Mouse (Mus musculus) kidney, embryonic 16.5 days (tissue): Measurements from ENCODE around the gene Zfp692. TPM values are rescaled to one million over a fixed set of nuclear protein-coding genes. Genes with fewer than 3 reads are reported as not detected.
"Not testable (repeated sequence)": the region's sequence is repeated elsewhere in the genome, so short reads cannot be mapped to it uniquely, and the experiment has no call there.

ENCODE experiments used
- ATAC-seq: fragments of 200-750 bp; cut with Nextera tagmentation; 2 replicates; pipeline ENCODE4 v1.8.0; 2017; ENCODE audit warnings: moderate TSS enrichment; ENCODE audit not compliant: low FRiP score, low TSS enrichment
- H3K27ac ChIP-seq: fragments of 300-500 bp; sonication (generic); 2 replicates; pipeline ENCODE4 v1.5.1; 2014; ENCODE audit warnings: low read length
- H3K27me3 ChIP-seq: fragments of 300-500 bp; sonication (generic); 2 replicates; pipeline ENCODE4 v1.6.1; 2014; ENCODE audit warnings: low read length, control low read depth, mixed read lengths; ENCODE audit not compliant: insufficient read depth
- H3K36me3 ChIP-seq: fragments of 300-500 bp; sonication (generic); 2 replicates; pipeline ENCODE4 v1.6.1; 2014; ENCODE audit warnings: low read length, control low read depth, mixed read lengths; ENCODE audit not compliant: insufficient read depth
- H3K4me1 ChIP-seq: fragments of 300-500 bp; sonication (generic); 2 replicates; pipeline ENCODE4 v1.6.1; 2014; ENCODE audit warnings: low read length, control low read depth, mixed read lengths; ENCODE audit not compliant: insufficient read depth
- H3K4me2 ChIP-seq: fragments of 300-500 bp; sonication (generic); replicated peaks from 2 replicates; pipeline ENCODE4 v1.6.1; 2014; ENCODE audit warnings: low read depth, low read length
- H3K4me3 ChIP-seq: fragments of 300-500 bp; sonication (generic); 2 replicates; pipeline ENCODE4 v1.5.1; 2014; ENCODE audit warnings: mild to moderate bottlenecking, low read length
- H3K9ac ChIP-seq: fragments of 300-500 bp; sonication (generic); replicated peaks from 2 replicates; pipeline ENCODE4 v1.6.1; 2014; ENCODE audit warnings: low read length
- H3K9me3 ChIP-seq: fragments of 300-500 bp; sonication (generic); 2 replicates; pipeline ENCODE4 v1.6.1; 2016; ENCODE audit warnings: low read length, control low read depth
- WGBS: fragments of 180-500 bp; shearing (Covaris S2); extraction: QIAGEN DNeasy Blood & Tissue Kit; methylation state at CpG from one replicate; pipeline ENCODE4 v1.1.7; 2014; 5-methylcytosine and 5-hydroxymethylcytosine counted together
- polyA plus RNA-seq: library from polyadenylated mRNA; unstranded; fragments of >200 nt; fragmentation: Nextera tagmentation; extraction: Ambion mirVana; gene quantifications from 2 replicates; pipeline ENCODE4 v1.2.1, GENCODE M21; 2015

The Zfp692 gene
- polyA plus RNA-seq, 1 experiment from 2014 or later, result 30.1 TPM

GRCm38 (mm10) chr11:58303594-58303993 lies 3.3 kb upstream of the Zfp692 start:
- no peak overlapping the region for H3K27ac ChIP-seq
- no peak overlapping the region for H3K4me3 ChIP-seq
- H3K4me2 ChIP-seq, result peak overlapping the region; percentile 45
- no peak for ATAC-seq
- H3K9ac ChIP-seq, result no peak overlapping the region
- peaks cover 17% of the 10 kb centered on the region for H3K4me1 ChIP-seq
- H3K36me3 ChIP-seq, result no peaks in the 10 kb centered on the region
- H3K27me3 ChIP-seq, result no peaks in the 10 kb centered on the region
- no peaks in the 10 kb centered on the region for H3K9me3 ChIP-seq
- WGBS, result 20% methylated on average over 7 of the region's 7 CpGs

- H3K27ac ChIP-seq, H3K4me3 ChIP-seq, H3K36me3 ChIP-seq, H3K27me3 ChIP-seq, H3K9ac ChIP-seq, H3K4me2 ChIP-seq, ATAC-seq, H3K9me3 ChIP-seq: not testable (repeated sequence)
- 94% methylated on average over 8 of the region's 8 CpGs for WGBS
- H3K4me1 ChIP-seq, result peaks cover 17% of the 10 kb centered on the region
These were observed 1.6 kb upstream of the Zfp692 start for GRCm38 (mm10) chr11:58305299-58305698.

GRCm38 (mm10) chr11:58307411-58308080 lies 677 bp downstream of the Zfp692 start:
- peak overlapping the region; percentile 63 for H3K4me3 ChIP-seq
- H3K4me2 ChIP-seq, result peak overlapping the region; percentile 96
- ATAC-seq, result peak; percentile 78
- peak overlapping the region; percentile 78 for H3K9ac ChIP-seq
- peak overlapping the region; percentile 88 for H3K27ac ChIP-seq
- H3K4me1 ChIP-seq, result peaks cover 14% of the 10 kb centered on the region
- H3K9me3 ChIP-seq, result no peaks in the 10 kb centered on the region
- H3K27me3 ChIP-seq, result no peaks in the 10 kb centered on the region
- peaks cover 9% of the 10 kb centered on the region; the same call in 1 of the 2 replicates for H3K36me3 ChIP-seq
- WGBS, result under 1% methylated on average over 42 of the region's 42 CpGs

- H3K4me1 ChIP-seq, result peaks cover 11% of the 10 kb centered on the region
- no peak for ATAC-seq
These were observed 1.8 kb downstream of the Zfp692 start for GRCm38 (mm10) chr11:58308661-58309060.

DNA sequence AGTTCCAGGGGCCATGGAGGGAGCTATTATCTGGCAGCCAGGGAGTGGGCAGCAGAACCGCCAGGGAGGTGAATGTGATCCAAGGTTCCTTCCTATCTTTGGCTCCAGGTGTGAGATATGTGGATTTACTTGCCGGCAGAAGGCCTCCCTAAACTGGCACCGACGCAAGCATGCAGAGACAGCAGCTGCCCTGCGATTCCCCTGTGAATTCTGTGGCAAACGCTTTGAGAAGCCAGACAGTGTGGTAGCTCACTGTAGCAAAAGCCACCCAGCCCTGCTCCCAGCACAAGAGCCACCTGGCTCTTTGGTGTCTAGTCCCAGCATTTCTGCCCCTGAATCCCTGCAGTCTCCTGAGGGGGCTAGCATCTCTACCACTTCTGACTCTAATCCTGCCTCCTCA lies 7.2 kb downstream of the Zfp692 start:
- Histone ChIP-seq H3K36me3 (peaks cover 49% of the 10 kb centered on the region), H3K27ac (no peak overlapping the region), H3K4me2 (no peak overlapping the region), H3K9me3 (no peaks in the 10 kb centered on the region), H3K27me3 (no peaks in the 10 kb centered on the region), H3K4me1 (no peaks in the 10 kb centered on the region), H3K4me3 (no peak overlapping the region), H3K9ac (no peak overlapping the region)
- WGBS, result 90% methylated on average over 6 of the region's 6 CpGs
- no peak for ATAC-seq

More at GRCm38 (mm10) chr11:58308661-58309060, 1.8 kb downstream of the Zfp692 start:
- Histone ChIP-seq H3K4me2 (no peak overlapping the region), H3K36me3 (peaks cover 9% of the 10 kb centered on the region; the same call in 1 of the 2 replicates), H3K9me3 (no peaks in the 10 kb centered on the region), H3K27me3 (no peaks in the 10 kb centered on the region), H3K4me3 (no peak overlapping the region), H3K9ac (no peak overlapping the region), H3K27ac (no peak overlapping the region)
- 93% methylated on average over 9 of the region's 9 CpGs for WGBS

DNA sequence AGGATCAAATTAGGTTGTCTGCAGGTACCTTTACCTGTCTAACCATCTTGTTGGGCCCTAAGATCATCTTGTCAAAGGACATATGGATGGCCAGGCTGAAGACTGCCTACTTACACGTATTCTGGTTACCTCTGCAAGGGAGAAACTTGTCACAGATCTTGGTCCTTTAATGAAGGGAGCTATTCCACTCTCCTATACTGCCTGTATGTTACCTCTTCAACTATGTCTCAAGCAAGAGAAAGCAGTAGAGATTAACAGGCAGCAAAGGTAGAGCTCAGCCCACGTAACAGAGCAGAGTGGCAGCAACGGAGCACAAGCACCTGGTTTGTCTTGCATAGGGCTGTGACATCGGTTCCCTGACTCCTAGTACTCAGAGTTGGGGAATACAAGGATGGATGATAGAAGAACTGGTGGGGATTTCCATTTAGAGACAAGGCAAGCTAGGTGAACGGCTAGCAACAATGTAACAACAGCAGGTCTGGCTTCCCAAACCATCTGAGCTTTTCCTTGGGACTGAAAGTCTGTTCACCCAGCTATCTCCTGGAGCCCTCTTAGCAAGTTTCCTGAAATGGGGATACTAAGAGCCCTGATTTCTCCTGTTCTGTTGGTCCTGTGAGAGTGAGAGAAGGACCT lies 8.8 kb downstream of the Zfp692 start:
- Histone ChIP-seq H3K27me3 (no peaks in the 10 kb centered on the region), H3K36me3 (peaks cover 52% of the 10 kb centered on the region), H3K4me1 (no peaks in the 10 kb centered on the region), H3K4me2 (no peak overlapping the region), H3K9me3 (no peaks in the 10 kb centered on the region), H3K9ac (no peak overlapping the region), H3K4me3 (no peak overlapping the region), H3K27ac (no peak overlapping the region)
- ATAC-seq, result no peak
- WGBS, result 94% methylated on average over 5 of the region's 5 CpGs

DNA sequence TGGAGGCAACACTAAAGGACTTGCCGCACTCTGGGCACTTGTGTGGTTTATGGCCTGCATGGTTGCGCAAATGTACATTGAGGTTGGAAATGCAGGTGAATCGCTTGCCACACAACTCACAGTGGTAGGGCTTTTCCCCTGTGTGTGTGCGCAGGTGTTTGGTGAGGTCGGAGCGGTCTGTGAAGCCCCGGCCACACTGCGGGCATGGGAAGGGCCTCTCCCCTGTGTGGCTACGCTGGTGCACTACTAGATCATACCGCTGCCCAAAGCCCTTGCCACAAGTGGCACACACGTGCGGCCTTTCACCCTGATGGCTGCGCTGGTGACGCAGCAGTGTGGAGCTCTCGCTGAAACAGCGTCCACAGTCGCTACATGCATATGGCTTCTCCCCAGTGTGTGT lies 9.5 kb downstream of the Zfp692 start:
- H3K4me2 ChIP-seq, result no peak overlapping the region
- ATAC-seq, result no peak
- H3K9ac ChIP-seq, result no peak overlapping the region
- no peaks in the 10 kb centered on the region for H3K27me3 ChIP-seq
- peaks cover 52% of the 10 kb centered on the region for H3K36me3 ChIP-seq
- WGBS, result 87% methylated on average over 17 of the region's 17 CpGs
- H3K9me3 ChIP-seq, result no peaks in the 10 kb centered on the region
- H3K4me3 ChIP-seq, result no peak overlapping the region
- no peak overlapping the region for H3K27ac ChIP-seq
- no peaks in the 10 kb centered on the region for H3K4me1 ChIP-seq

GRCm38 (mm10) chr11:58316768-58317390 lies 10.0 kb downstream of the Zfp692 start:
- Histone ChIP-seq H3K9ac (no peak overlapping the region), H3K27ac (no peak overlapping the region), H3K4me1 (peaks cover 5% of the 10 kb centered on the region), H3K27me3 (no peaks in the 10 kb centered on the region), H3K4me2 (no peak overlapping the region), H3K4me3 (no peak overlapping the region), H3K9me3 (no peaks in the 10 kb centered on the region), H3K36me3 (peaks cover 48% of the 10 kb centered on the region)
- ATAC-seq, result no peak
- 76% methylated on average over 28 of the region's 28 CpGs for WGBS

- 0% methylated on average over 61 of the region's 63 CpGs for WGBS
- Histone ChIP-seq H3K4me3 (peak overlapping the region; percentile 66), H3K4me1 (peaks cover 18% of the 10 kb centered on the region), H3K36me3 (peaks cover 31% of the 10 kb centered on the region), H3K27ac (peak overlapping the region; percentile 98), H3K27me3 (no peaks in the 10 kb centered on the region), H3K9me3 (peaks cover 6% of the 10 kb centered on the region; the same call in 1 of the 2 replicates), H3K9ac (peak overlapping the region; percentile 71), H3K4me2 (peak overlapping the region; percentile 93)
- peak; percentile 99 for ATAC-seq
These were observed 16.1 kb downstream of the Zfp692 start for GRCm38 (mm10) chr11:58322824-58323569.
